Mouse (Mus musculus) CH12.LX (cell line): Measurements from ENCODE around the gene Sparcl1.
A peak's percentile ranks its signal among the peaks of the same experiment; 100 is the strongest.

Source experiments
- CTCF ChIP-seq, 2 experiments: IDR thresholded peaks in 1 of 2; conservative IDR thresholded peaks in 1 of 2; 2 replicates each; pipeline ENCODE4 v1.5.1; 2011 to 2012; ENCODE audit warnings: low read depth in 2 of 2, low read length in 2 of 2, improper control_type of control experiment in 1 of 2, inconsistent platforms in 1 of 2, mild to moderate bottlenecking in 1 of 2, moderate library complexity in 1 of 2
- EP300 ChIP-seq: IDR thresholded peaks from 2 replicates; pipeline ENCODE4 v1.6.1; 2011; ENCODE audit warnings: low read length, improper control_type of control experiment
- ZNF384 ChIP-seq: IDR thresholded peaks from 2 replicates; pipeline ENCODE4 v1.6.1; 2012; ENCODE audit warnings: low read depth, low read length, improper control_type of control experiment, inconsistent platforms

DNA sequence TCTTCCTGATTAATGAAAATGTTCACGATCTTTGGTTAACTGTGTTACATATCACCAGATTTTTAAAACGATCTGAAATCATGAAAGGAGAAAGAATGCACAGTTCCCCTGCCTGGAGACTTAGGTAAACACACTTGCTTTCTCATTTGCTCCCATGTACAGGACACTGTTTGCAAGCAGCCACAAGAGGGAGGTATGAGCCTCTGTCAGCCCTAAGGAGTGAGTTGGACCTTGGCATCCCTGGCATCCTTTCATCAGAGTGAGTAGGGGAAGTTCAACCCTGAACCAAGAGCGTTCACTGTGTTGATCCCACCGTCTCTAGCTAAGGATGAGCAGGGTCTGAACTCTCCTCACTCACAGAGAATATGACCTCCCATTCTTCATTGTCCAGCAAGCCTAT lies 18.0 kb upstream of the Sparcl1 start:
- no peak for TF ChIP-seq ZNF384
- TF ChIP-seq CTCF (conservative IDR thresholded peaks at IDR 0.05 in 1 of 2, IDR thresholded peaks at IDR 0.05 in 1 of 2; ENCODE audit: low read depth in 2 of 2, low read length in 2 of 2): peak; percentile 34 to 69
- no peak for TF ChIP-seq EP300
